Mouse (Mus musculus): Measurements from ENCODE around the gene Yars. TPM values are rescaled to one million over a fixed set of nuclear protein-coding genes. Genes with fewer than 3 reads are reported as not detected.

Yars gene
- total RNA-seq, 2 experiments from 2014 or later = 113 to 121 TPM

DNA sequence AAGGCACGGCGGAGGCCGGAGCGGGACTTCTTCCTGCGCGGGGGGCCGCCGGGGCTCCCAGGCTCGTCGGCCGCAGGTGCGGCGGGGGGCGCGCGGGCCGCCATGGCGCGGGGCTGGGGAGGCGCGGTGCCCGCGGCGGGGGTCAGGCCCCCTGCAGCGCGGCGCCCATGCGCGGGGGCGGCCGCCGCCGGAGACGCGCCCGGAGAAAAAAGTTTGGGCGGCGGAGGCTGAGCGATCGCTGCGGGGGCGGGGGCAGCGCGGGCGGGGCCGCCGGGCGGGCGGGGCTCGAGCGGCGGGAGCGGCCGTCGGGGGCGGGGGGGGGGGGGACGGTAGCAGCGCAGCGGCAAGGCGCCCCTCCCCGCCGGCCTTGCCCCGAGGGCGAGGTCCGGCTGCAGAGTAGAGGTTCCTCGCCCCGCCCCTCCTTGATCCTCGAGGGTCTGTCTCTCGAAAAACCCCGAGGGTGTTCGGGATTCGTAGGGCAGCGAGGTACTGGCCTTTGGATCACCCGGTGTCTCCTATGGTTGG, 58.7 kb downstream of the Yars start:
- no peak for DNase-seq
- intact Hi-C loops (cut with DNase I) = no loop called here

DNA sequence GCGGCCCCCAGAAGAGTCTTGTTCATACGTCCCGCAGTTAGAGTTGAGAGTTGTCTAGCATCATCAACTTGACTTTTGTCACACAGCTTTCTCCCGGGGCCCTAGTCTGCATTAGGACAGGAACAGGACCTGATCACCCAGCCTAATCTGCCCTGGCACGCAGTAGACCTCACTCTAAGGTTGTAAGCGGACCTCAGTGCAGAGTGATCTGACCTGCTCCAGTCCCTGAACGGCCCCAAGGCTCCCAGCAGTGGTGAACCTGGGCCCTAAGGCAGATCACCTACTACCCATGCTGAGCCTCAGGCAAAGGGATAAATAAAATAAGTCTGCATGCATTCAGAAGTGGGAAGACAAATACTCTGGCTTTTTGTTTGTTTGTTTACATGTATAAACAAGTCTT, 59.7 kb downstream of the Yars start:
- intact Hi-C loops (cut with DNase I) = no loop called here
- no peak for DNase-seq

DNA sequence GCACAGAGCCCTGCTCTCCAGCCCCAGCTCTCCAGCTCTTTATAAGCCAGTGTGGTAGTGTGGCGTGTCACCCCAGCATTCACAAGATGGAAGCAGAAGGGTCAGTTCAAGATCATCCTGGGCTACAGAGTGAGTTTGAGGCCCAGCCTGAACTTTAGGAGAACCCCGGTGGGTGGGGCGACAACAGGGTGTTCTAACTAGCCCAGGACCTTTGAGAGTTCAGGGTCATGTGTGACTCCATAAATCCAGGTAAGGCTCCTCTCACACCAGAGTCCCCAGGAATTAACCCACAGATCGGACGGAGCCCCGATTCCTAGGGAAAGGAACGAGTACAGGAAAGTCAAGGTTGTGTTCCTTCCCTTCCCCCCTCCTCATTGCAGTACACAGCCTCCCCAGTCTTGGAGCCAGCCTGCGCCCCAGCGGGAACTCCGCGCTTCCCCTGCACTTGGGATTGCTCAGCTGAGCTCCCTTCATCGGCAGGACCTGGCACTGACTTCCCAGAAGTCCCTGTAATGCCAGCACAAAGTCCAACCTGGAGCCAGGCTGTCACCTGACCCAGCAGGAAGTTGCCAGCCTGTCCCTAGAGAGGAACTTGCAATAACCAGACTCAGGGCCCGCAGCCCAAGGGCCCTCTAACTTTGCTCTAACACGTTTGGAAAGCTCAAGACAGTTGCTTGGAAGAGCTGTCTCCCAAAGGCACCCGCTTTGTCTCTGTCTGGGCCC, 61.4 kb downstream of the Yars start:
- DNase-seq = no peak
- intact Hi-C loops (cut with DNase I) = no loop called here

DNA sequence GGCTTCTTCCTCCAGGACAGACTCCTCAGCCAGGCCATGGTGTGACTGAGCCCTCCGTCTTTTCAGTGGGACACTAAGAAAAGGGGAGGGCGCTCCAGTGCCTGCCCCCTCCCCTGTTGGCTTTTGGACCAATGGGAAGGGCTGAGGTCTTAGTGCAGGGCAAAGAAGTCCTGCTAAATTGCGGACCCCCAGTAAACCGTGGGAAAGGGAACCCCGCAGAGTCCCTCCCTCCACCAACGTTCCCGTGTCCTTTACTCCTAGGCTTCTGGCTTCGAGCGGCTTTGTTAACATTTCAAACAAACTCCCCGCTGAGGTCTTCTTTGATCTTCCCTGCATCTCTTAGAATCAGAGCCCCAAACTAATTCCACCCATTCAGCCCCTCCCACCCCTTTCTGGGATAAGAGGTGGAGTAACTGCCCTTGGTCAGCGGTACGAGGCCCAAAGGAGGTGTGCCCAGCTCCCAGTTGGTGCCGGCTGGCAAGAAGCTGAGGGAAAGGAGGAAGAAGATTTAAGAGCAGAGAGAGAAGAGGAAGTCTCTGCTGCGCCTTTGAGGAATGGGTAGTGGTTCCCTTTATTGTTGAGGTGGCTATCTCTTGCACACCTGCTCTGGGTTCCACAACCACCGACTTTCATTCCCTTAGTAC, 62.0 kb downstream of the Yars start:
- no peak for DNase-seq
- intact Hi-C loops (cut with DNase I) = no loop called here

DNA sequence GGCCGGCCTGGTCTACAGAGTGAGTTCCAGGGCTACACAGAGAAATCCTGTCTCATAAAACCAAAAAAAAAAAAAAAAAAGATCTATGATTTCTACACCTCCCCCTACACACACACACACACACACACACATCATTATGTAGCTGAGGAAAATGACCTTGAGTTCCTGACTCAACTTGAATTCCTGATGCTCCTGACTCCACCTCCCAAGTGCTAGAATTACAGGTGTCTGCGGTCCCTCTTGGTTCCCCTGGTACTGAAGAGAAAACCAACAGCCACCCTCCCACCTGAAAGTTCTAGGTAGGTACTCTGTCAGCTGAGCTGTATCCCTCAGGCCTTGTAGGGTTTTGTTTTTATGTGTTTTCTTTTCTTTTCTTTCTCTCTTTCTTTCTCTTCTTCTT, 62.9 kb downstream of the Yars start:
- DNase-seq = no peak
- intact Hi-C loops (cut with DNase I) = no loop called here

DNA sequence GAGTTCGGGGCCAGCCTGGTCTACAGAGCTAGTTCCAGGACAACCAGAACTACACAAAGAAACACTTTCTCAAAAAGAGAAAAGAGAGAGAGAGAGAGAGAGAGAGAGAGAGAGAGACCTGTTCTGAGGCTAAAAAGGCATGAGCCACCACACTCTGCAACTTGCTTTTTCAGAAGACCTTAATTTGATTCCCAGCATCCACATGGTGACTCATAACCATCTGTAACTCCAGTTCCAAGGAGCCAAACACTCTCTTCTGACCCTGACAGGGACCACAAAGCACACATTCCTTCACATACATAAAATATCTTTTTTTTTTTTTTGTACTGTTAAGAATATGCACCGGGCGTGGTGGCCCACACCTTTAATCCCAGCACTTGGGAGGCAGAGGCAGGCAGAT, 65.0 kb downstream of the Yars start:
- intact Hi-C loops (cut with DNase I) = no loop called here
- no peak for DNase-seq

DNA sequence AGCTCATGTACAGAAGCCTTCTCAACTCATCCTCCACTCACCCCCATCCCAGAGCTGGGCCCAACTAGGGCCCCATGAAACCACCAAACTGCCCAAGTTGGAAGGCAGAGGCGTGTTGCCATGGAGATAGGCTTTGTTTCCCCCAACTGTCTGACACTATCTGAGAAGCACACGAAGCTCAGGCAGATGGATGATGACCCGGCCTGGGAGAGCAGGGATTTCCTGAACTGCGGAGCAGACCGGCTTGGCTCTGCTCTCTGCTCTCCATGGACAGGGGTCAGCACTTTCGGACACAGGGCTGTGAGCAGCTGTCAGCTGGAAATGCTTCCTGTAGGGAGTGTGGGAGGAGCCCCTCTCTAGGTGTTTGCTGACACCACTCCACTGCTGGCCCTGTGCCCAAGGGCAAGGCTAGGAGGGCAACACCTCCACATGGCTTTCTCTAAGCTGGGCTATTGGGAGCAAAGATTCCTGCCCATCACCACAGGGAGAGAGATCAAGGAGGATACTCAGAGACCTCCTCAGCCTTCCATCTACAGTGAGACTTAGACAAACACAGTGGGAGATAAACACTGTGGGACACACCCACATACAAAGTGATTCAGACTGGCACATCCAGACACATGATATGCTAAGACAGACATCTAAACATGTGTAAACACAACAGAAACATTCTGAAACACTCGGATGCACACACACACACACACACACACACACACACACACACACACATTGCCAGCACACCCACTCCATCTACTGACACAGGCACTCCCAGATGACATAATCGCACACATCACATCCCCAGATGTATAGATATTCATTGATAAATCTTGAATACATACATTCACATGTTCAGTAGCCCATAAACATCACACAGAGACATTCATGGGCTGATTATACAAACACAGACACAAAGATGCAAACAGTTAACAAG, 67.2 kb downstream of the Yars start:
- DNase-seq = no peak
- intact Hi-C loops (cut with DNase I) = no loop called here

DNA sequence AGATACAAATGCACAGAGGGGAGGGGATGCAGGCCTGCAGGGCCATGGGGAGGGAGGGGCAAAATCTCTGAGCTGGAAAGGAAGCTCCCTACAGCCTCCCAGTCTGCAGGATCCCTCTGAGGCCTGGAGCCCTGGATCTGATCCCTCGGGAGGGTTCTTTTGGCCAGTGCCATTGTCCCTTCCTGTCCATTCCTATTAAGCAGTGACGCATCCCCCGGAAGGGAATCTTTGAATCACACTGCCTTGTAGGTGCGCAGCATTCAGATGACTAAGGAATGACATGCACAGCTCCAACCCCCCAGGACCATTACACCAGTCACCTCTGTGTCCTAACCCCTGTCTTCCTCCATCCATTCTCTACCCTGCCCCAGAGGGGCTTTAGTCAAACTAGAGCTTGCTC, 69.5 kb downstream of the Yars start:
- intact Hi-C loops (cut with DNase I) = no loop called here
- no peak for DNase-seq

DNA sequence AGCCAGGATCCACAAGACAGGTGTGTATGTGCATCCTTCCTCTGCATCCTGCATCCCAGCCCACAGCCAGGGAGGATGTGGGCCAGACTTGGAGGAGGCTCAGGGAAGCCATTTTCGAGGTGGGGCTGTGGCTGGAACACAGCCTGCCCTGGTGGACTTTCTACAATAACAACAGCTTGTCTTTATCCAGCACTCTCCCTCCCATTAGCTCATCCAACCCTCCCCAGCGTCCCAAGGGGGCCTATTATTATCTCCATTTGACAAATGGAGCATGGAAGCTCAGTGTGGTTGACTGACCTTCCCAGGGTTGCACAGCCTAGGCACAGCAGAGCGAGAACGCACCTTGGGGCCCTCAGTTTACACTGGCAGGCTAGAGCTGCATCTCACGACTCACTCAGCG, 71.1 kb downstream of the Yars start:
- intact Hi-C loops (cut with DNase I) = no loop called here
- DNase-seq = no peak

DNA sequence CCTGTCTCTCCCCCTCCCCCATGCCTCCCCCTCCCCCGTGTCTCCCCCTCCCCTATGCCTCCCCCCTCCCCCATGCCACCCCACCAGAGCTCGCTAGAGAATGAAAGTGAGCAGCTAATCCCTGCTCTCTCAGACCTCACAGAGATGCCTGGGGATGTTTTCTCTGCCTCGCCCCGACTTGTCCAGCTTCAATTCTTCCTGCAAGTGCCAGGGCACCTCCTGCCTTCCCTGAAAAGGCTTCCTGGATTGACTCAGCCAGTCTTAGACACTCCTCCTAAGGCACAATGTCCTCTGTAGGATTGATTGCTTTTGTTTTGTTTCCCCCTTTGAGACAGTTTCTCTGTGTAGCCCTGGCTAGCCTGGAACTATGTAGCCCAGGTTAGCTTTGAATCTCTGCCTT, 71.6 kb downstream of the Yars start, which contains the start of gene C77080:
Gene C77080 (minus strand): TSS at position 209 of the 400 bp plus-strand sequence.
- no peak for DNase-seq
- intact Hi-C loops (cut with DNase I) = no loop called here

DNA sequence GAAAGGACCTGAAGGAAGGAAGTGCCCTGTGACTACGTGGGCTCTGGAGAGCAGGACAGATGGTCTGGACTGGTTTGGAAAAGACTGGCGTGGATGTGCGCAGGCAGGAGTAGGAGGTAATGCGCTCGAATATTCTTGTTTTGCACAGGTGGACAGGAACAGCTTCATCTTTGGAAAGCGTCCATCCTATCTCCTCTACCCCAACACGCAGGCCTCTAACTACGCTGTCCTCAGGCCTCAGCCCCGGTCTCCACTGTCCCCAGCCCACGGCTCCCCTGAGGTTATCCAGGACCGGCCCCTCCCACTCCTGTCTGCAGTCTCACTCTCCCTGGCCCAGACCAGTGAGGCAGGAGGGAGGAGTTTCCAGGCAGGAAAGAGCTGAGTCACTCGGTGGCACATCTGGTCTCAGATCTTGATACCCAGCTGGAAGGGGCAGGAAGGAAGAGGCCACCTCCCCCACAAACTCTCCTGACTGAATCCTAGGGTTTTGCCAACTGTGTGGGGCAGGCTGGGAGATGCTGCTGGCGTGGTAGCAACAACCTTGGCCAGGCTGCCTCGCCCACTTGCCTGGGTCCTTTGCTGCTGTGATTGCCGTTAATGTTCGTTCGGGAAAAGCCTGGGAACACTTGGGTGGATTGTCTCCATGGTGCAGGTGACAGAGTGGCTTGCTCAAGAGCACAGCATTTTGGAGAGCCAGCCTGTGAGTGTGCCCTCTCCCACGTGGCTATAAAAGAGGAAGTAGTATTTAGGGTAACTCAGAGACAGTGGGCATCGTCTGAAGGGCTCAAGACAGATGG, 73.9 kb downstream of the Yars start:
- no peak for DNase-seq
- intact Hi-C loops (cut with DNase I) = no loop called here

DNA sequence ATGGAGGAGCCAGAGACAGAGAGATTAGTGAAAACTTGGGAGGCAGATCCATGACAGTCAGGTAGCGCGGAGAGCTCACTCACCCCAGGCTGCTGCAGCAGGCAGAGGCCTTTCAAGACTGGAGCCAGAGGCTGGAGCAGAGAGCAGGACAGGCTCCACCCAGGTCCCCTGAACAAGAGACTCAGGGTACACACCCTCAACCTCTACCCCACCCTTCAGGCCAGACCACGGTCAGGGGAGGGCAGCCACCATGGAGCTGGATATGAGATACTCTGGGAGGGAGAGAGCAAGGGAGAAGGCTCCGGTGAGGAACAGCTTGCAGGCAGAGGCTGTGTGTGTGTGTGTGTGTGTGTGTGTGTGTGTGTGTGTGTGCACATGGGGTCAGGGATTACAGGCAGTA, 76.6 kb downstream of the Yars start:
- intact Hi-C loops (cut with DNase I) = no loop called here
- DNase-seq = no peak

DNA sequence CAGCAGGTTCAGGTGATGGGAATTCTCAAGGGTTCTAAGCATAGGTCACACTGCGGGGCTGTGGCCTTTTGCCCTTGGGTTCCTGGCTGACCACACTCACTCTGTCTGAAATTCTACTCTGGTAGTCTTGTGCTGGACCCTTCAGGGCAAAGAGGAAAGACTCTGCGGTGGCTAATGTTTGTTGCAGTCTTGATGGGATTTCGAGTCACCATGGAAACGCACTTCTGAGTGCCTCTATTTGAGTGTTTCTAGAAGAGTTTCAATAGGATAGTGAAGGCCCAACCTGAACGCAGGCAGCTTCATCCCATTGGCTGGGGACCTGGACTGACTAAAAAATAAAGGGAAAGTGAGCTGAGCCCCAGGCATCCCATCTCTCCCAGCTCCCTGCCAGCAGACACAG, 77.3 kb downstream of the Yars start:
- intact Hi-C loops (cut with DNase I) = no loop called here
- no peak for DNase-seq

DNA sequence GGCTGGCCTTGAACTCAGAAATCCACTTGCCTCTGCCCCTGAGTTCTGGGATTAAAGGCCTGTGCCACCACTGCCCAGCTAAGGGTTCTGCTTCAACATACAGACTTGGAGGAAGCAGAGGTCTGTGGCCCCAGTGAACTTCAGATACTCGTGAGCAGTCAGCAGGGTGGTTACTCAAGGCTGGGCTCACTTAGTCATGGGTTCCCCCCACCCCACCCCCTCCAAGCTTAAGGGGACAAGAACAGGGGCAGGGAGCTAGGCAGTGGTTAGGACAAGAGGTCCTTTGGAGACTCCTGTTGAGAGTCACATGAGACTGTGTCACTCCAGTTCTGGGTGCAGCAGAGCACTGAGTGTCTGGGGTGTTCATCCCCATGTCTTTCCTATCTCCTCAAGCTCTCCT, 79.1 kb downstream of the Yars start:
- DNase-seq = no peak
- intact Hi-C loops (cut with DNase I) = no loop called here

Other genes with a start within 250 kb of the Yars start
- 10 to 100 TPM; 17.8 to 20.0 TPM for gene Azin2, start 227.3 kb upstream of the Yars start, total RNA-seq (2021)
- 10 to 100 TPM; 33.5 to 33.8 TPM for gene Ak2, start 197.8 kb upstream of the Yars start, total RNA-seq (2021)
- 100 to 1,000 TPM in 1 of 2 experiments, 10 to 100 TPM in 1; 97.9 to 102 TPM for gene Rnf19b, start 131.5 kb upstream of the Yars start, total RNA-seq (2021)
- gene Tmem54, start 84.2 kb upstream of the Yars start, total RNA-seq (2021) = not detected
- gene Hpca, start 67.7 kb upstream of the Yars start, total RNA-seq (2021) = 100 to 1,000 TPM; 189 to 218 TPM
- 10 to 100 TPM; 16.4 to 18.0 TPM for gene Fndc5, start 52.8 kb upstream of the Yars start, total RNA-seq (2021)
- 10 to 100 TPM; 40.5 to 42.1 TPM for gene S100pbp, start within 50 bp of the Yars start, total RNA-seq (2021)
- gene C77080, start 71.6 kb downstream of the Yars start, total RNA-seq (2021) = 10 to 100 TPM in 1 of 2 experiments, 1 to 10 TPM in 1; 9.7 to 11.7 TPM
- gene Sync, start 97.9 kb downstream of the Yars start, total RNA-seq (2021) = 1 to 10 TPM in 1 of 2 experiments, under 1 TPM in 1; 0.58 to 1.6 TPM
- 100 to 1,000 TPM; 156 to 186 TPM for gene Rbbp4, start 145.6 kb downstream of the Yars start, total RNA-seq (2021)
- 10 to 100 TPM; 18.0 to 18.5 TPM for gene Zbtb8os, start 145.9 kb downstream of the Yars start, total RNA-seq (2021)
- 10 to 100 TPM in 1 of 2 experiments, 1 to 10 TPM in 1; 9.8 to 11.3 TPM for gene Zbtb8a, start 188.4 kb downstream of the Yars start, total RNA-seq (2021)

Data from left cerebral cortex, postnatal 4 days (tissue).